Mouse (Mus musculus) liver (tissue): ENCODE measurements around the gene Hist1h3c.
A peak's percentile ranks its signal among the peaks of the same experiment; 100 is the strongest.
"Not testable (repeated sequence)": the region's sequence is repeated elsewhere in the genome, so short reads cannot be mapped to it uniquely, and the experiment has no call there.

ENCODE experiments used
- DNase-seq: peaks from one replicate; pipeline ENCODE4 v3.0.0-alpha.2; 2020; ENCODE audit warnings: mixed read lengths

Gene Hist1h3c

DNA sequence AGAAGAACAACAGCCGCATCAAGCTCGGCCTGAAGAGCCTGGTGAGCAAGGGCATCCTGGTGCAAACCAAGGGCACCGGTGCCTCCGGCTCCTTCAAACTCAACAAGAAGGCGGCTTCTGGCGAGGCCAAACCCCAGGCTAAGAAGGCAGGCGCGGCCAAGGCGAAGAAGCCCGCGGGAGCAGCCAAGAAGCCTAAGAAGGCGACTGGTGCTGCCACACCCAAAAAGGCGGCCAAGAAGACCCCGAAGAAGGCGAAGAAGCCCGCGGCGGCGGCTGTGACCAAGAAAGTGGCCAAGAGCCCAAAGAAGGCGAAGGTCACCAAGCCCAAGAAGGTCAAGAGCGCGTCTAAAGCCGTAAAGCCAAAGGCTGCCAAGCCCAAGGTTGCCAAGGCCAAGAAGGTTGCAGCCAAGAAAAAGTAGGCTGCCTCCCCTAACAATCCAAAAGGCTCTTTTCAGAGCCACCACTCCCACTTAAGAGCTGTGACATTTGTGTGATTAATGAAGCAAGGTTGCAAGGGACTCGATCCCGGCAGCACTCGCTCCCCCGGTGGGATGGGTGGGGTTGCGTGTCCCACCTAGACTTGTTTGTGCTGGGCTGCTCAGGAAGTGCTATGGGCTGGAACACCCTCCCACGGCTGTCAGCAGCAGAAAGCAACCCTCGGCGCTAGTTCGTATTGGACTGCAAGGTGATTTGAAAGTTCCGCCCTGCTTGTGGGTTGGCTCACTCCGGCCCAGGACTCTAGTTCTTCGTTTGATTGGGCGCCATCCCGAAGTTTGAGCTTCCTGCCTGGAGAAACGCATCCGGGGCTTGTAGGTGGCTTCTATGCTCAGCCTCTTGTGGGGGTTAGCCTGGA lies 6.1 kb downstream of the Hist1h3c start:
- DNase-seq = peak; percentile 93

DNA sequence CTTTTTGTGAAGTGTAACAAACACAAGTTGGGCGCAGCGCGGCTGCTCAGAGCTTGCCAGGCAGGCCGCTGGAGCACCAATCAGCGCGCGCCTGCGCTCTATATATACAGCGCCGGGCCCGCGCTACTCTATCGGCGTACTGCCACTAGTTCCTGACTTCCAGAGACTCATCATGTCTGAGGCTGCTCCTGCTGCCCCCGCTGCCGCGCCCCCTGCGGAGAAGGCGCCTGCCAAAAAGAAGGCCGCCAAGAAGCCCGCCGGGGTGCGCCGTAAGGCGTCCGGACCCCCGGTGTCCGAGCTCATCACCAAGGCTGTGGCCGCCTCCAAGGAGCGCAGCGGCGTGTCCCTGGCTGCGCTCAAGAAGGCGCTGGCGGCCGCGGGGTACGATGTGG lies 6.7 kb downstream of the Hist1h3c start, which contains the start of gene Hist1h1c:
TSS of gene Hist1h1c (plus strand) at position 132 of the 392 bp plus-strand sequence.
- DNase-seq = peak; percentile 96

- peak; percentile 65 for DNase-seq
Measured at GRCm38 (mm10) chr13:23738041-23738440, 7.4 kb downstream of the Hist1h3c start.

DNA sequence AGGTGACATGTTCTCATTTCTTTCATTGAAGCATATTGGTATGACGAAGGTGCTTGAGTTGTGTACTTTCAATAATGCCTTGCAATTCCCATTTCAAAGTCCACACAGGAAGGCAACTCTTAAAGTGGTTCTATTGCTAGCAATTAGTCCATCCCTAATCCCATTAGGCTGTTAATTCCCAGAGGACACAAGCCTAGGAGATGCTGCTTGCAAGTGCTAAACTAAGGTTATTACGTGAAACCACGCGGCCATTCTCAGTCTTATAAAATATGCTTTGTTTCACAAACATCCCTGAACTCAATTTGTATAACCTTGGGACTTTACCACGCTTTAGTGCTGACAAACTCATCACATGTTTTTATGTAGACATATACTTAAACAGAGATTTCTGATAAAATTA lies 8.3 kb downstream of the Hist1h3c start:
- DNase-seq = no peak

DNA sequence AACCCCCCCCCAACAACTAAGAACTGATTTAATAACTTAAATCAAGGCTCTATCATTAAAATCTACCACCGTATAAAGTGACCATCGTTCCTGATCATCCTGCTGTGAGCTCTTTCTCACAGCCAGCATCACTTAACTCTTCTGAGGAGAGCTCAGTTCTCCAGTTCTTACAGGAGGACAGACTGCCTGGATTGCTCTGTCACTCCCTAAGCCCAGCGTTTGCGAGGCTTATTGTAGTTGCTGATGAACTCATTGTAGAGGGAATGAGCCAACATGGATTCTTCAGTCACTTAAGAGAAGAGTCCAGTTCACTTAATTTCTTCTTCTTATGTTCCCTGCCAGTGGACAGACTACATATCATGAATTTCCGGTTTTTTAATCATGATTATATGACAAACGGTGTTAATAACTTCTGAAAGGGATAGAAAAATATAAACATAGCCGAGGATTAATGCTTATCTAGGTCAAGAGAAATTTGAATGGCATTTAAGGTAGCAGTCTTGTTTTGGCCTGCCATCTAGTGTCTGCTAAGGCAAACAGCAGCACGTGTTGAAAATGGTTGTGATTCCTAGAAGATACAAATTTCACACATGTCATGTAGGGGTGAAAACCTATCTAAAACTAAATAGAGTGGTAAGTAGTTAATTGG lies 13.1 kb downstream of the Hist1h3c start:
- no peak for DNase-seq

DNA sequence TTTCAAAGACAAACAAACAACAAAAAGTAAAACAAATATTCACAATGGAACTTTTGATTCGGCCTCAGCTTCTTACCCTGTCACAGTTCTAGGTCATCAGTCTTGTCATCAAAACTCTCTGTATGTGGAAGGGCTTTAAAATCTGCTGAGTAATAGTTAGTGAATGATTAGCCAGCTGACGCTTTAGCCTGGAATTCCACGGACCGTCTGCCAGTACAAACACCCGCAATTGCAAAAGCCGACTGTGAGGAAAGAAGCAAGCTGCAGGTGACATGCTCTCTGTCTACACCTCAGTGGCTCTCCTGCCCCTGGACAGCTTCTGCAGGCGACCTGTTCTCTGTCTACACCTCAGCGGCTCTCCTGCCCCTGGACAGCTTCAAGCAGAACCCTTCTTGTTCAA lies 14.9 kb downstream of the Hist1h3c start:
- DNase-seq = no peak

- DNase-seq = no peak
Measured at GRCm38 (mm10) chr13:23729706-23730105, 15.7 kb downstream of the Hist1h3c start.

- no peak for DNase-seq
Measured at GRCm38 (mm10) chr13:23729192-23729525, 16.2 kb downstream of the Hist1h3c start.

GRCm38 (mm10) chr13:23728472-23729191 lies 16.8 kb downstream of the Hist1h3c start:
- DNase-seq = peak; percentile 58

GRCm38 (mm10) chr13:23725213-23725612 lies 20.2 kb downstream of the Hist1h3c start:
- DNase-seq = no peak

GRCm38 (mm10) chr13:23724239-23724638 lies 21.2 kb downstream of the Hist1h3c start:
- DNase-seq = no peak

- not testable (repeated sequence) for DNase-seq
Measured at GRCm38 (mm10) chr13:23717593-23718245, 27.7 kb downstream of the Hist1h3c start.

DNA sequence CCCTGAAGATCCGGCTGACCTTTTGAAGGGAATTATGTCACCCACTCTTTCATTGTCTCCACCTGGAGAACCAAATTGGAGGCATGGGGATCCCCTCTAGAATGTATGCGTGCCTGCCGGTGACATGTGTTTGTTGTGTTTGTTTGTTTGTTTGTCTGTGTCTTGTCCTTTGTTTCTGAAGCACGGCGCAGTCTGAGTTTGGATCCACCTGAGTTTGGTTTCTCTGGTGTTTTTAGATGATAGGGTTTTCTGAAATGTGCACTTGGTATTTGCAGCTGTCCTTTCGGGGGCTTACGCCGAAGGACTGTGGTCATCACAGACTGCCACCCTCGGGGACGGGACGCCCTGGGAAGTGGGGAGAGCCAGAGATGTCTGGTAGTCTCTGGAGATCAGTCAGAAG lies 28.2 kb downstream of the Hist1h3c start:
- DNase-seq = no peak

GRCm38 (mm10) chr13:23716261-23717042 lies 28.9 kb downstream of the Hist1h3c start:
- no peak for DNase-seq

DNA sequence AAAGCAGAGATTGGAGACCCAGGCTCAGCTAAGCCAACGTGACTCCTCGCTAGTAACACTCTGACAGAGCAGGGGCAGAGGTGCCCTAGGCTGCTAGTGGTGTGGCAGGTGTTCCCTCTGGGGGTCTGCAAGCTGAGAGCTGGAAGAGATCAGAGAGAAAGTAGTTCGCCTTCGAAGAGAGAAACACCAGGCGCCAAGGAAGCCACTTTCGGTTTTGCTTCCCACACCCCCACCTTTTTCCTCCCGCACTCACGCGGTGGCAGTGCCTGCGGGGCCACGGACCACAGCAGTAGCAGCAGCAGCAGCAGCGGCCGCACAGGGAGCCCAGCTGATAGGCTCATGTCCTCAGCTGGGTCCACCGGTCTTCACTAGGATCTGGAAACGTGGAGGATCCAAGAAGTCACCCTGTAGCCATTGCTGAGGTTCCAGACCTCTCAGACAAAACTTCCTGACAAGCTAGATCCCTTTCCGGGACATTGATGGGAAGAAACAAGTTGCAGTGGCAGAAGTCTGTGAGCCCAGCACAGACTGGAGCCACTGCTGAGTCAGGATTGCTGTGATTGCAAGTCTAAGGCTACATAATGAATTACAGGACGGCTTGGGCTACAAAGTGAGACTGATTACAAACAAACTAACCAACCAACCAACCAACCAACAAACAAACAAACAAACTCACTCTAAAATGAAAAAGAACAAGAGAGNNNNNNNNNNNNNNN lies 34.9 kb downstream of the Hist1h3c start, which contains the start of gene Hfe:
TSS of gene Hfe (minus strand) at position 481 of the 716 bp plus-strand sequence.
- peak; percentile 42 for DNase-seq

DNA sequence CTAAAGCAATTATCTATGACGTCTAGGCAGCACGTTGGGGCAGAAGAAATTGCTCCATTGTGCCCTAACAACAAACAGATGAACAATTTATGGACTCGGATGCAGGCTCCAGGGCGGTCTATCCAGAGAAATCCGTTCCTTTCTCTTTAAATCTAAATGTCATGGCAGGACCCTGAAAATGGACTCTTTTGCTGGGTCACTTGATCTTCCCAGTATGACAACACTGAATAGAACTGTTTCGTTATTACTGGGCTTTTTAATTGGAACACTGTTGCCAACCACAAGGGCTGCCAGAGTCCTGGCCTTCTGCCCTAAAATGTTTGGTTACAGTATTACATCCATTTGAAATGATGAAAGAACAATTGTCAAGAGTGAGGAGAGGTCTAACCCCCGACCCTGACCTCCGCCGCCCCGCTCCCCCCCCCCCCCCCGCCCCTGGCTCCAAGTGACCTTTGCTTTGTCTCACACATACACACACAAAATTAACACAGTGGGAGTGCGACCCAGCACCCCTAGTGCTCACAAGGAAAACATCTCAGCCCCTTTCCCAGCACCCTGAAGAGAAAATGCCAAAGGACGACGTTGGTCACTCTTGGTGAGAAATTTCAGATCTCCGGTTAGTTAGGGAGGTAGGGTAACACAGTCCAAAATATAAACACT lies 35.6 kb downstream of the Hist1h3c start:
- no peak for DNase-seq

- no peak for DNase-seq
Measured at GRCm38 (mm10) chr13:23708654-23709053, 36.7 kb downstream of the Hist1h3c start.

GRCm38 (mm10) chr13:23708041-23708440 lies 37.4 kb downstream of the Hist1h3c start:
- DNase-seq = no peak

DNA sequence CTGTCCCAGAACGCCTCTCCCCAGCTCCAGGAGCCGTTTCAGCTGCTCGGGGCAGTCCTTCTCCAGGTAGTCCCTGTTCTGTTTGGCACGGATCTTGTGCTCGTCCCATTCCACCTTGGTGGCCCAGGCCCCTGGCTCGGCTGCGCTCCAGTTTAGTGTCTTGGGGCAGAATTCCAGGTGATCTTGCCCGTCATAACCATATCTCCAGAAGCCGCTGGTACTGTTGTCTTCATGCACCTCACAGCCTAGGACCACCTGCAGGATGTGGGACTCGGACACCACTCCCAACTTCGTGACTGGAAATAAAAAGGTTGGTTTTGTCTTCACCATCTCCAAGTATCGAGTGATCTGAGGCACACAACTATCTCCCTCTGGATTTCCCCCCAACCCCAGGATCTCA lies 38.6 kb downstream of the Hist1h3c start:
- no peak for DNase-seq

DNA sequence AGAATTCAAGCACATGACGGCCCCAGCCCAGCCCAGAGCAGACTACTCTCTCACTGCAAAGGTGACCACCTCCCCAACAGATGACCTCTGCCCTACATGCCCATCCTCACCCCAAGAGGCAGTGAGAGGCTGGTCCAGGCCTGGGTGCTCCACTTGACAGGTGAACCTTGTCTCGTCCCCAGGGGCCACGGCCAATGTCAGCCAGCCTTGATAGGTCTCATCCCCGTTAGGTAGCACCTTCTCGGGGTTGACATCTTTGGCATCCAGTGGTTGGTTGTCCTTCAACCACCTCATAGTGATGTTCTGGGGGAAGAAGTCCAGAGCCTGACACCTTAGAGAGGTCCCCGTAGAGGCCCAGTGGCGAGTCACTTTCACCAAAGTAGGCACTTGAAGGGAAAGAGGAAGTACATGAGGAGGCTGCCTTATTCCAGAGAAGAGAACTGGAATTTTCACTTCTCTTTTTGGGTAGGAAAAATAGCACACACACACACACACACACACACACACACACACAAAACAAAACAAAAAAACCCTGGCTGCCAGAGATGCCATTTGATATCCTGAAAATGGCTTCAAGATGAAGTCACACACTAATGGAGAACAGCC lies 39.5 kb downstream of the Hist1h3c start:
- no peak for DNase-seq
